Mouse (Mus musculus): Measurements from ENCODE around the gene Pcp4l1. TPM values are rescaled to one million over a fixed set of nuclear protein-coding genes. Genes with fewer than 3 reads are reported as not detected.

Pcp4l1 gene
- total and polyA plus RNA-seq, 2 experiments from 2014 or later, result 23.5 to 53.6 TPM

DNA sequence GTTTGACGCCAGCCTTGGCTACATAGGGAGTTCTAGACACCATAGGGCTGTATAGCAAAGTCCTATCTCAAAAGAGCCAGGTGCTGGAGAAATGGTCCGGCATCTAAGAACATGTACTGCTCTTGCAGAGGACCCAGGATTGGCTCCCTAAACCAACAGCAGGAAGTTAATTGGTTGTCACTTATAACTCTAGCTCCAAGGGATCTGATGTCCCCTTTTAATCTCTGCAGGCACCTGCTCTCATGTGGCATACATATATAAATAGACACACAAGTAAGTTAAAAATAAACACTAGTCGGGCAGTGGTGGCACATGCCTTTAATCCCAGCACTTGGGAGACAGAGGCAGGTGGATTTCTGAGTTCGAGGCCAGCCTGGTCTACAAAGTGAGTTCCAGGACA is 39.7 kb upstream of the Pcp4l1 start:
- no peaks in the 10 kb centered on the region for H3K4me1 ChIP-seq (ENCODE audit: insufficient read depth, low read length)
- TF ChIP-seq CTCF (IDR thresholded peaks at IDR 0.05; ENCODE audit: low read depth), result no peak
- DNase-seq (ENCODE audit: low spot score) (no peak), ATAC-seq (no peak)
- H3K27ac ChIP-seq, result no peak overlapping the region
- H3K4me3 ChIP-seq (ENCODE audit: low read length), result no peak overlapping the region
- no peaks in the 10 kb centered on the region for H3K9me3 ChIP-seq (ENCODE audit: low read length)
- peaks cover 47% of the 10 kb centered on the region for H3K36me3 ChIP-seq (ENCODE audit: insufficient read depth, low read length)
- WGBS, result 88% methylated on average over 4 of the region's 4 CpGs
- no peak overlapping the region for H3K4me2 ChIP-seq (ENCODE audit: low read depth, low read length)
- H3K9ac ChIP-seq (replicated peaks; ENCODE audit: low read length), result no peak overlapping the region
- no peaks in the 10 kb centered on the region for H3K27me3 ChIP-seq (ENCODE audit: insufficient read depth, low read length)

DNA sequence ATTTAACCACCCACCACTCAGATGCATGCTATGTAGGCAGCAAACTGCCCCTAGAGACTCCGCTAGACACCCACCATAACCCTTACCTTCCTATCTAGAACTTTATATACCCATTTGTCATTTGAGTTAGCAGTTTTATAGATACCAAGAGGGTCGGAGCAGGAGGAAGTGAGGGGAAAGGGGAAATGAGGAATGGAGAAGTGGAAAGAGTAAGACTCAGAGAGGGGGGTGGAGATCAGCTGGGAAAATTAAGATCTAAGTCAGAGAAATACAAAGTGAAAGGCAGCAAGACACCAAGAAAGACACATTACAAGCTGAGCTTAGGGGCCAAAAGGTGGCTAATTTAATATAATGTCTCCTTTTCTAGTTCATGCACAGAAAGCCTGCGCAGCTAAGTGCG is 38.5 kb upstream of the Pcp4l1 start:
- Histone ChIP-seq H3K27ac (no peak overlapping the region), H3K9me3 (ENCODE audit: low read length) (no peaks in the 10 kb centered on the region), H3K36me3 (ENCODE audit: insufficient read depth, low read length) (peaks cover 43% of the 10 kb centered on the region), H3K27me3 (ENCODE audit: insufficient read depth, low read length) (no peaks in the 10 kb centered on the region), H3K4me2 (ENCODE audit: low read depth, low read length) (no peak overlapping the region), H3K4me3 (ENCODE audit: low read length) (no peak overlapping the region), H3K4me1 (ENCODE audit: insufficient read depth, low read length) (no peaks in the 10 kb centered on the region), H3K9ac (replicated peaks; ENCODE audit: low read length) (no peak overlapping the region)
- 96% methylated on average over 4 of the region's 4 CpGs for WGBS
- TF ChIP-seq CTCF (IDR thresholded peaks at IDR 0.05; ENCODE audit: low read depth), result no peak
- ATAC-seq (no peak), DNase-seq (ENCODE audit: low spot score) (no peak)

DNA sequence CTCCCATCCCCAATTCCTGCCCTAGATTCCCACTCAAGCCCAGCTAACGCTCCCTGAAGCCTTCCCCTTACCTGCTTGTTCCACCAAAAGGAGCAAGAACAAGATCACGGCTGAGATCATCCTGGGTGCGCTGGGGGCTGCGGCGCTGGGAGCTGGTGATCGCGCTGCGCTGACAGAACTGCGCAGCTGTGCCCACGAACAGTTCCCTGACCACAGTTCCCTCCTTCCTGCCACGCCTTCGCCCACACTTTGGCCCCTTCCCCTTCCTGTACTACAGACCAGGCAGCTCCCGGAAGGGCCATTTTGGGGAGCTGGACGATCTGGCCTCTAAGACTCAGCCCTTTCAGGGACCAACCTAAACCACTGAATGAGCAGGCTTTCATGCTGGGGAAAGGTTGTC is 38.1 kb upstream of the Pcp4l1 start, which contains the start of gene Fcer1g:
Gene Fcer1g (minus strand): TSS at position 240 of the 400 bp plus-strand sequence.
- 92% methylated on average over 14 of the region's 14 CpGs for WGBS
- no peak within 1 kb of the TSS for H3K9ac ChIP-seq (replicated peaks; ENCODE audit: low read length)
- H3K9me3 ChIP-seq (ENCODE audit: low read length), result no peaks in the 10 kb centered on the region
- H3K4me3 ChIP-seq (ENCODE audit: low read length), result no peak within 1 kb of the TSS
- H3K36me3 ChIP-seq (ENCODE audit: insufficient read depth, low read length), result peaks cover 42% of the 10 kb centered on the region
- H3K4me2 ChIP-seq (ENCODE audit: low read depth, low read length), result no peak within 1 kb of the TSS
- DNase-seq (ENCODE audit: low spot score) (no peak), ATAC-seq (no peak)
- H3K27me3 ChIP-seq (ENCODE audit: insufficient read depth, low read length), result no peaks in the 10 kb centered on the region
- TF ChIP-seq CTCF (IDR thresholded peaks at IDR 0.05; ENCODE audit: low read depth), result no peak
- H3K27ac ChIP-seq, result no peak within 1 kb of the TSS
- no peaks in the 10 kb centered on the region for H3K4me1 ChIP-seq (ENCODE audit: insufficient read depth, low read length)

DNA sequence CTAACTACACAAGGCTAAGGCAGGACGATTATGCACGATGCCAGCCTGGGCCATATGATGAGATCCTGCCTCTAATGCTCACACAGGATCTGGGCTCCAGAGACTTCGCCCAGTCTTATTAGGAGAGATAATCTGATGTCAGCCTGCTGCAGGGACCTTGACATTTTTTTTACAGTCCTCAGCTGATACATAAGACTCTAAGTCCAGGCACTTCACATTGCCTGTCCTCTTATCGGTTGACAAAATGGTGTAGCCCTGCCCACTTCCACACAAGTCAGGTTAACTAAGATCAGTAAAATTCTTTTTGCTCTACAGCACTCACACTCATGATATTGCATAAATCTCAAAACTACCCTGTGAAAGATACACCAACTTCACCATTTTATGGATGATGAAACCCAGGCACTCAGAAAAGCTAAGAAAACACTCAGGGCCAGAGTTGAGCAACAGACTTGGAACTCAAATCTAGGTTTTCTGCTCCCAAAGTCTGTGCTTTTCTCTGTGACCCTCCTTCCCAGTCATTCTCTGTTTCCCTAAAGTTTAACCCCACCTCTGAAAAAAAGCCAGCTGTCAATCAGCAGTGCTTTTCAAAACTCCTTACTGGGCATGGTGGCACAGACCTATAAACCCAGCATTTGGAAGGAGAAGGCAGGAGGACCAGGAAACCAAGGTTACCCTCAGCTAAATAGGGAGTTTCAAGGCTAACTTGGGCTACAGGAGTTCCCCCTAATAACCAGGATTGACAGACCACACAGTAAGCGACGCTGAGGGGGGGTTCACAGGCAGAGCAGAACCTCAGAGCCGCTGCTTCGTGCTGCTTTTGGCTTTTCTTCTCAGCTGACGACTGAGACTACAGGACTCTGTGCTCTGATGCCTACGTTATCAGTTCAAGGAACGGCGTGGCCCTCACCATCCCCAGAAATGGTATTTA is 37.0 kb upstream of the Pcp4l1 start:
- WGBS, result 87% methylated on average over 12 of the region's 12 CpGs

DNA sequence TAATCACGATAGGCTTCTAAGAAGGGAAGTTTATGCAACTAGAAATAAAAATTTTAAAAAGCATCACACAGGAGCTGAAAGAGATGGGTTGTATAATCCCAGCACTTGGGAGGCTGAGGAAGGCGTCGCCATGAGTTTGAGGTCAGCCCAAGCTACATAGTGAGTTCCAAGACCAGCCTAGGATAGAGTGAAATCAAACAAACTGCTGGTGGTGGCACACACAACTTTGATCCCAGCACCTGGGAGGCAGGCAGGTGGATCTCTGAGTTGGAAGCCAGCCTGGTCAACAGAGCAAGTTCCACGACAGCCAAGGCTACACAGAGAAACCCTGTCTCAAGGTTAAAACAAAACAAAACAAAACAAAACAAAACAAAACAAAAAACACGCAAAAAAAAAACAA is 36.3 kb upstream of the Pcp4l1 start:
- no peaks in the 10 kb centered on the region for H3K27me3 ChIP-seq (ENCODE audit: insufficient read depth, low read length)
- 86% methylated on average over 5 of the region's 5 CpGs for WGBS

More for the DNA sequence above, 37.0 kb upstream of the Pcp4l1 start:
- no peak overlapping the region for H3K27ac ChIP-seq
- no peaks in the 10 kb centered on the region for H3K4me1 ChIP-seq (ENCODE audit: insufficient read depth, low read length)
- ATAC-seq (no peak), DNase-seq (ENCODE audit: low spot score) (no peak)
- no peak for TF ChIP-seq CTCF (IDR thresholded peaks at IDR 0.05; ENCODE audit: low read depth)
- peaks cover 34% of the 10 kb centered on the region for H3K36me3 ChIP-seq (ENCODE audit: insufficient read depth, low read length)
- H3K9me3 ChIP-seq (ENCODE audit: low read length), result no peaks in the 10 kb centered on the region
- no peaks in the 10 kb centered on the region for H3K27me3 ChIP-seq (ENCODE audit: insufficient read depth, low read length)
- no peak overlapping the region for H3K4me2 ChIP-seq (ENCODE audit: low read depth, low read length)
- H3K9ac ChIP-seq (replicated peaks; ENCODE audit: low read length), result no peak overlapping the region
- H3K4me3 ChIP-seq (ENCODE audit: low read length), result no peak overlapping the region

DNA sequence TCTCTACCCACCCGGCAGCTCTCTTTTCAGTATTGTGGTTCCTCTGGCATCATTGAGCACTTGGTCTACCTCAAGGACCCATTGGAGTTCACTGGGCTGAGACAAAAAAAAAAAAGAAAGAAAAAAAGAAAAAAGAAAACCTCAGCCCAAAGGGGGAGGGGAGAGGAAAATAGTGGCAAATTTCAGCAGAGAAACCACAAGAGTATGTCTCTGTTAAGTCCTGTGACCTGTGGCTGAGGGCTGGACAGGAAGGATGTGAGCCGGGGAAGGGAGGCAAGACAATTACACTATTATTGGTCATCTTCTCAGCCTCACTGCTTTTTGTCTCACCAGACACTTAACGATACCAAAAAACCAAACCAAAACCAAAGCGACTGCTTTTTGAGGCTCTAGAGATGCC is 35.8 kb upstream of the Pcp4l1 start:
- Histone ChIP-seq H3K27me3 (ENCODE audit: insufficient read depth, low read length) (no peaks in the 10 kb centered on the region), H3K4me2 (ENCODE audit: low read depth, low read length) (no peak overlapping the region), H3K9me3 (ENCODE audit: low read length) (no peaks in the 10 kb centered on the region), H3K36me3 (ENCODE audit: insufficient read depth, low read length) (peaks cover 22% of the 10 kb centered on the region), H3K27ac (no peak overlapping the region), H3K4me3 (ENCODE audit: low read length) (no peak overlapping the region), H3K9ac (replicated peaks; ENCODE audit: low read length) (no peak overlapping the region), H3K4me1 (ENCODE audit: insufficient read depth, low read length) (no peaks in the 10 kb centered on the region)
- TF ChIP-seq CTCF (IDR thresholded peaks at IDR 0.05; ENCODE audit: low read depth), result no peak
- DNase-seq (ENCODE audit: low spot score), result no peak
- no peak for ATAC-seq
- WGBS, result 79% methylated on average over 4 of the region's 4 CpGs

More for the DNA sequence above, 36.3 kb upstream of the Pcp4l1 start:
- ATAC-seq (no peak), DNase-seq (ENCODE audit: low spot score) (no peak)
- no peak overlapping the region for H3K4me3 ChIP-seq (ENCODE audit: low read length)
- no peak for TF ChIP-seq CTCF (IDR thresholded peaks at IDR 0.05; ENCODE audit: low read depth)
- no peak overlapping the region for H3K9ac ChIP-seq (replicated peaks; ENCODE audit: low read length)
- no peak overlapping the region for H3K27ac ChIP-seq
- peaks cover 27% of the 10 kb centered on the region for H3K36me3 ChIP-seq (ENCODE audit: insufficient read depth, low read length)
- H3K4me1 ChIP-seq (ENCODE audit: insufficient read depth, low read length), result no peaks in the 10 kb centered on the region
- H3K9me3 ChIP-seq (ENCODE audit: low read length), result no peaks in the 10 kb centered on the region
- no peak overlapping the region for H3K4me2 ChIP-seq (ENCODE audit: low read depth, low read length)

DNA sequence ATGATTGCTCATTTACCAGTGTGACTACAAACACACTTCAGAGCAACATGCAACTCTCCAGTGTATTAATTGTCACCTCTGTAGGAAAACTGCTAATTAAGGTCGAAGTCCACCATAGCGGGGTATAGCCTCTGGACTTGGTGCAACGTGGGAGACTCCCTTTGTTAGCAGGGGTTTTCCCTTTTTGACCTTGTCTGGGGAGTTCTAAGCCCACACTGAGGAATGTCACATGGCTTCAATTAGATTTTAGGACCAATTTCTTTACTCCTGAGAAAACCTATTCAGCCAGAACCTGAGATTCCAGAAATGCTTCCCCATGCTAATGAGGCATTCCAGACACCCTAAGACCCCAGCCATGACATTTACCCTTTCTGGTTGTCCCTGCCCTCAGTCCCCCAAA is 34.1 kb upstream of the Pcp4l1 start:
- Histone ChIP-seq H3K4me2 (ENCODE audit: low read depth, low read length) (no peak overlapping the region), H3K36me3 (ENCODE audit: insufficient read depth, low read length) (peaks cover 11% of the 10 kb centered on the region), H3K27me3 (ENCODE audit: insufficient read depth, low read length) (no peaks in the 10 kb centered on the region), H3K4me3 (ENCODE audit: low read length) (no peak overlapping the region), H3K27ac (no peak overlapping the region), H3K9me3 (ENCODE audit: low read length) (no peaks in the 10 kb centered on the region), H3K9ac (replicated peaks; ENCODE audit: low read length) (no peak overlapping the region), H3K4me1 (ENCODE audit: insufficient read depth, low read length) (no peaks in the 10 kb centered on the region)
- 64% methylated on average over 3 of the region's 3 CpGs for WGBS
- DNase-seq (ENCODE audit: low spot score) (no peak), ATAC-seq (no peak)
- no peak for TF ChIP-seq CTCF (IDR thresholded peaks at IDR 0.05; ENCODE audit: low read depth)

Measured in hindbrain, postnatal 0 days (tissue).